In genomic region chr16:23609748-23610185, GRCm38 (mm10) we compare ENCODE assay signal across 7 mouse cellular contexts.
A peak's percentile ranks its signal among the peaks of the same experiment; 100 is the strongest.
DNase-seq lines count a peak whose midpoint lies in the region; ATAC-seq lines count a peak whose summit lies in the region.

No protein-coding gene starts in this region.

- H3K9ac ChIP-seq in forebrain, embryonic 16.5 days (replicated peaks; ENCODE audit: low read depth, low read length) = peak overlapping the region; percentile 38
- no peak overlapping the region for H3K9ac ChIP-seq in hindbrain, embryonic 13.5 days

- peak overlapping the region; percentile 23 for H3K4me3 ChIP-seq in forebrain, embryonic 16.5 days (replicated peaks; ENCODE audit: low read length)
- 0 out of 2 replicates have a peak overlapping the region, but pooled peaks have one; percentile 2 for H3K4me3 ChIP-seq in hindbrain, embryonic 13.5 days

- H3K9me3 ChIP-seq in forebrain, embryonic 16.5 days (ENCODE audit: control insufficient read depth, low read length) = no peaks in the 10 kb centered on the region
- no peaks in the 10 kb centered on the region for H3K9me3 ChIP-seq in hindbrain, embryonic 13.5 days

- 31% methylated on average over 11 of the region's 11 CpGs for WGBS in forebrain, embryonic 16.5 days
- 42% methylated on average over 11 of the region's 11 CpGs for WGBS in hindbrain, embryonic 13.5 days

- H3K27me3 ChIP-seq in forebrain, embryonic 16.5 days (replicated peaks; ENCODE audit: control insufficient read depth, insufficient read depth, low read length) = no peaks in the 10 kb centered on the region
- no peaks in the 10 kb centered on the region for H3K27me3 ChIP-seq in hindbrain, embryonic 13.5 days

- H3K4me2 ChIP-seq in forebrain, embryonic 16.5 days (ENCODE audit: low read length) = peak overlapping the region; percentile 37
- H3K4me2 ChIP-seq in hindbrain, embryonic 13.5 days = peak overlapping the region; percentile 34

- peaks cover 7% of the 10 kb centered on the region for H3K4me1 ChIP-seq in forebrain, embryonic 16.5 days (replicated peaks; ENCODE audit: control insufficient read depth, insufficient read depth, low read length)
- 0 out of 2 replicates have a peak, but pooled peaks cover 3% of the 10 kb centered on the region for H3K4me1 ChIP-seq in hindbrain, embryonic 13.5 days (replicated peaks)

- peak; percentile 33 for DNase-seq in ZHBTc4 (ENCODE audit: low read depth, low spot score)
- DNase-seq in cerebellum, adult 11 months = peak; percentile 13
- DNase-seq in layer of hippocampus, adult 9-11 months = peak; percentile 34
- peak; percentile 25 for DNase-seq in lung, postnatal 14 days
- peak; percentile 37 to 39 for DNase-seq in right cerebral cortex, postnatal 10 days (ENCODE audit: low spot score in 2 of 2)

- H3K27ac ChIP-seq in forebrain, embryonic 16.5 days (ENCODE audit: low read length) = no peak overlapping the region
- H3K27ac ChIP-seq in hindbrain, embryonic 13.5 days = no peak overlapping the region

- no peaks in the 10 kb centered on the region for H3K36me3 ChIP-seq in forebrain, embryonic 16.5 days (ENCODE audit: control insufficient read depth, insufficient read depth)
- H3K36me3 ChIP-seq in hindbrain, embryonic 13.5 days = no peaks in the 10 kb centered on the region

- peak; percentile 88 for ATAC-seq in forebrain, embryonic 16.5 days
- no peak for ATAC-seq in hindbrain, embryonic 13.5 days (ENCODE audit: low FRiP score)
